Mouse (Mus musculus) liver, embryonic 14.5 days (tissue): Measurements from ENCODE around the gene Sin3b.

Experiments
- CTCF ChIP-seq: IDR thresholded peaks from 2 replicates; pipeline ENCODE4 v1.5.1; 2016; ENCODE audit warnings: antibody characterized with exemption, low read depth, control low read depth
- EP300 ChIP-seq: IDR thresholded peaks from 2 replicates; pipeline ENCODE4 v1.6.1; 2016; ENCODE audit warnings: antibody characterized with exemption, low read depth

DNA sequence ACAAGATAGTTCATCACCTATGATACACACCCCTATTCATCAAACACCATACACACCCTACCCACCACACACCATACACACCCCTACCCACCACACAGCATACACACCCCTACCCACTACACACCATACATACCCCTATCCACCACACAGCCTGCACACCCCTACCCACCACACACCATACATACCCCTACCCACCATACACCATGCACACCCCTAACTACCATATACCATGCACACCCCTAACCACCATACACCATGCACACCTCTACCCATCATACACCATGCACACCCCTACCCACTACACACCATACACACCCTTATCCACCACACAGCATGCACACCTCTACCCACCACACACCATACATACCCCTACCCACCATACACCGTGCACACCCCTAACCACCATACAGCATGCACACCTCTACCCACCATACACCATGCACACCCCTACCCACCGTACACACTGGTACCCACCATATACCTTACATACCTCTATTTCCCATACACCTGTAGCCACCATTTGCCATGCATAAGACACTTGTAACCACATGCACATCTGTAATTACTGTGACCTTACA is 24.6 kb upstream of the Sin3b start:
- no peak for TF ChIP-seq EP300
- no peak for TF ChIP-seq CTCF
